Mouse (Mus musculus) neural tube, embryonic 14.5 days (tissue): Measurements from ENCODE around the gene Pacs2. TPM values are rescaled to one million over a fixed set of nuclear protein-coding genes. Genes with fewer than 3 reads are reported as not detected.

Experiments
- ATAC-seq: fragments of 200-750 bp; cut with Nextera tagmentation; 2 replicates; pipeline ENCODE4 v1.8.0; 2017; ENCODE audit warnings: low read depth, mild to moderate bottlenecking, moderate TSS enrichment, moderate library complexity
- H3K27ac ChIP-seq: fragments of 300-500 bp; sonication (generic); 2 replicates; pipeline ENCODE4 v1.5.1; 2014; ENCODE audit warnings: low read depth, mild to moderate bottlenecking, control low read depth, low read length, moderate library complexity, mixed read lengths
- H3K27me3 ChIP-seq: fragments of 300-500 bp; sonication (generic); 2 replicates; pipeline ENCODE4 v1.6.1; 2014; ENCODE audit warnings: low read length; ENCODE audit not compliant: control insufficient read depth, insufficient read depth
- H3K36me3 ChIP-seq: fragments of 300-500 bp; sonication (generic); 2 replicates; pipeline ENCODE4 v1.6.1; 2014; ENCODE audit warnings: low read length, mixed read lengths; ENCODE audit not compliant: control insufficient read depth, insufficient read depth
- H3K4me1 ChIP-seq: fragments of 300-500 bp; sonication (generic); 2 replicates; pipeline ENCODE4 v1.6.1; 2014; ENCODE audit warnings: low read length; ENCODE audit not compliant: control insufficient read depth, insufficient read depth
- H3K4me2 ChIP-seq: fragments of 300-500 bp; sonication (generic); 2 replicates; pipeline ENCODE4 v1.6.1; 2014; ENCODE audit warnings: mild to moderate bottlenecking, low read depth, low read length, control low read depth
- H3K4me3 ChIP-seq: fragments of 300-500 bp; sonication (generic); 2 replicates; pipeline ENCODE4 v1.5.1; 2014; ENCODE audit warnings: low read depth, low read length, control low read depth, mixed read lengths
- H3K9ac ChIP-seq: fragments of 300-500 bp; sonication (generic); replicated peaks from 2 replicates; pipeline ENCODE4 v1.6.1; 2014; ENCODE audit warnings: low read depth, mild to moderate bottlenecking, control low read depth, low read length, mixed read lengths
- H3K9me3 ChIP-seq: fragments of 300-500 bp; sonication (generic); 2 replicates; pipeline ENCODE4 v1.6.1; 2016; ENCODE audit warnings: low read length; ENCODE audit not compliant: control insufficient read depth
- WGBS: fragments of 180-500 bp; shearing (Covaris S2); extraction: QIAGEN DNeasy Blood & Tissue Kit; methylation state at CpG from one replicate; pipeline ENCODE4 v1.1.7; 2014; 5-methylcytosine and 5-hydroxymethylcytosine counted together
- polyA plus RNA-seq: library from polyadenylated mRNA; unstranded; fragments of >200 nt; fragmentation: Nextera tagmentation; extraction: Ambion mirVana; gene quantifications from 2 replicates; pipeline ENCODE4 v1.2.1, GENCODE M21; 2014

The Pacs2 gene
- polyA plus RNA-seq = 23.0 and 29.4 TPM in 2 replicates

GRCm38 (mm10) chr12:113013604-113014558 lies at the start of gene Pacs2:
Pacs2 (plus strand) TSS chr12:113014508.
- Histone ChIP-seq H3K4me3 (peak within 1 kb of the TSS; percentile 98), H3K27ac (peak within 1 kb of the TSS; percentile 93), H3K27me3 (no peaks in the 10 kb centered on the region; the same call in 1 of the 2 replicates), H3K4me2 (peak within 1 kb of the TSS; percentile 91), H3K36me3 (no peaks in the 10 kb centered on the region), H3K9me3 (no peaks in the 10 kb centered on the region), H3K9ac (peak within 1 kb of the TSS; percentile 96), H3K4me1 (peaks cover 33% of the 10 kb centered on the region)
- 3% methylated on average over 53 of the region's 85 CpGs for WGBS
- peak; percentile 91 for ATAC-seq

- no peak for ATAC-seq
- Histone ChIP-seq H3K36me3 (peaks cover 86% of the 10 kb centered on the region), H3K4me1 (no peaks in the 10 kb centered on the region), H3K9me3 (no peaks in the 10 kb centered on the region), H3K9ac (no peak overlapping the region), H3K27ac (no peak overlapping the region), H3K4me2 (no peak overlapping the region), H3K27me3 (no peaks in the 10 kb centered on the region), H3K4me3 (no peak overlapping the region)
- 96% methylated on average over 13 of the region's 13 CpGs for WGBS
Measured at GRCm38 (mm10) chr12:112965783-112966182, 48.5 kb upstream of the Pacs2 start.

GRCm38 (mm10) chr12:112968943-112969342 lies 45.4 kb upstream of the Pacs2 start:
- no peak for ATAC-seq
- WGBS = 63% methylated on average over 8 of the region's 8 CpGs
- Histone ChIP-seq H3K27me3 (no peaks in the 10 kb centered on the region), H3K27ac (no peak overlapping the region), H3K4me3 (no peak overlapping the region), H3K4me2 (no peak overlapping the region), H3K36me3 (peaks cover 87% of the 10 kb centered on the region), H3K4me1 (no peaks in the 10 kb centered on the region), H3K9me3 (no peaks in the 10 kb centered on the region), H3K9ac (no peak overlapping the region)

- Histone ChIP-seq H3K4me1 (no peaks in the 10 kb centered on the region), H3K4me2 (no peak overlapping the region), H3K27ac (no peak overlapping the region), H3K27me3 (no peaks in the 10 kb centered on the region), H3K9ac (no peak overlapping the region), H3K4me3 (no peak overlapping the region), H3K36me3 (peaks cover 82% of the 10 kb centered on the region), H3K9me3 (no peaks in the 10 kb centered on the region)
- ATAC-seq = no peak
- WGBS = 91% methylated on average over 6 of the region's 6 CpGs
Measured at GRCm38 (mm10) chr12:112969616-112970015, 44.7 kb upstream of the Pacs2 start.

- WGBS = 91% methylated on average over 9 of the region's 9 CpGs
- no peak overlapping the region for H3K27ac ChIP-seq
- H3K4me3 ChIP-seq = no peak overlapping the region
- H3K36me3 ChIP-seq = peaks cover 50% of the 10 kb centered on the region
- H3K27me3 ChIP-seq = no peaks in the 10 kb centered on the region
- H3K9me3 ChIP-seq = no peaks in the 10 kb centered on the region
- H3K4me1 ChIP-seq = peaks cover 12% of the 10 kb centered on the region
- ATAC-seq = no peak
- no peak overlapping the region for H3K4me2 ChIP-seq
- no peak overlapping the region for H3K9ac ChIP-seq
Measured at GRCm38 (mm10) chr12:112974736-112975135, 39.6 kb upstream of the Pacs2 start.

GRCm38 (mm10) chr12:112976371-112977073 lies 37.8 kb upstream of the Pacs2 start, which contains the start of gene Btbd6:
Btbd6 (plus strand) TSS chr12:112976482.
- no peaks in the 10 kb centered on the region for H3K27me3 ChIP-seq
- H3K9me3 ChIP-seq = no peaks in the 10 kb centered on the region
- ATAC-seq = peak; percentile 96
- peak within 1 kb of the TSS; percentile 73 for H3K4me3 ChIP-seq
- H3K4me1 ChIP-seq = peaks cover 12% of the 10 kb centered on the region
- H3K9ac ChIP-seq = peak within 1 kb of the TSS; percentile 82
- H3K27ac ChIP-seq = peak within 1 kb of the TSS; percentile 94
- under 1% methylated on average over 75 of the region's 80 CpGs for WGBS
- peaks cover 41% of the 10 kb centered on the region for H3K36me3 ChIP-seq
- H3K4me2 ChIP-seq = peak within 1 kb of the TSS; percentile 85

GRCm38 (mm10) chr12:112977156-112977555 lies 37.2 kb upstream of the Pacs2 start:
- H3K9me3 ChIP-seq = no peaks in the 10 kb centered on the region
- H3K9ac ChIP-seq = peak overlapping the region; percentile 82
- H3K27me3 ChIP-seq = no peaks in the 10 kb centered on the region
- peak overlapping the region; percentile 73 for H3K4me3 ChIP-seq
- H3K27ac ChIP-seq = peak overlapping the region; percentile 94
- H3K36me3 ChIP-seq = peaks cover 37% of the 10 kb centered on the region
- 42% methylated on average over 12 of the region's 12 CpGs for WGBS
- H3K4me2 ChIP-seq = peak overlapping the region; percentile 85
- ATAC-seq = no peak
- H3K4me1 ChIP-seq = peaks cover 12% of the 10 kb centered on the region

GRCm38 (mm10) chr12:112982031-112982430 lies 32.3 kb upstream of the Pacs2 start:
- WGBS = 62% methylated on average over 2 of the region's 2 CpGs
- no peak for ATAC-seq

GRCm38 (mm10) chr12:112985346-112985745 lies 29.0 kb upstream of the Pacs2 start:
- H3K36me3 ChIP-seq = peaks cover 27% of the 10 kb centered on the region

More at GRCm38 (mm10) chr12:112982031-112982430, 32.3 kb upstream of the Pacs2 start:
- Histone ChIP-seq H3K4me3 (no peak overlapping the region), H3K4me2 (no peak overlapping the region), H3K27me3 (no peaks in the 10 kb centered on the region), H3K9me3 (no peaks in the 10 kb centered on the region), H3K4me1 (peaks cover 7% of the 10 kb centered on the region), H3K9ac (no peak overlapping the region), H3K27ac (no peak overlapping the region), H3K36me3 (peaks cover 35% of the 10 kb centered on the region)

More at GRCm38 (mm10) chr12:112985346-112985745, 29.0 kb upstream of the Pacs2 start:
- no peak overlapping the region for H3K4me3 ChIP-seq
- no peak overlapping the region for H3K4me2 ChIP-seq
- no peaks in the 10 kb centered on the region for H3K27me3 ChIP-seq
- H3K9me3 ChIP-seq = no peaks in the 10 kb centered on the region
- no peak overlapping the region for H3K9ac ChIP-seq
- ATAC-seq = no peak
- 96% methylated on average over 6 of the region's 6 CpGs for WGBS
- H3K4me1 ChIP-seq = no peaks in the 10 kb centered on the region
- no peak overlapping the region for H3K27ac ChIP-seq
